Mouse (Mus musculus) lung, adult 2 months (tissue): ENCODE data around the gene Rhov. TPM values are rescaled to one million over a fixed set of nuclear protein-coding genes. Genes with fewer than 3 reads are reported as not detected.

Source experiments
- DNase-seq: peaks from one replicate; pipeline ENCODE4 v3.0.0; 2022
- H3K4me1 ChIP-seq: fragments of 200-500 bp; 2 replicates; pipeline ENCODE4 v1.6.1; 2011; ENCODE audit warnings: low read length; ENCODE audit not compliant: control insufficient read depth, insufficient read depth
- H3K4me3 ChIP-seq: fragments of 200-500 bp; replicated peaks from 2 replicates; pipeline ENCODE3; 2011; ENCODE audit warnings: low read depth, mild to moderate bottlenecking, control low read depth, low read length; ENCODE audit errors: extremely low read depth
- CTCF ChIP-seq: fragments of 200-500 bp; IDR thresholded peaks from 2 replicates; pipeline ENCODE4 v1.5.1; 2011; ENCODE audit warnings: mild to moderate bottlenecking, low read length, control low read depth; ENCODE audit not compliant: insufficient read depth
- POLR2A ChIP-seq: fragments of 200-500 bp; IDR thresholded peaks from 2 replicates; pipeline ENCODE4 v1.6.1; 2011; ENCODE audit warnings: low read depth, mild to moderate bottlenecking, control low read depth, low read length, borderline replicate concordance; ENCODE audit errors: extremely low read depth
- WGBS: fragments of 180-500 bp; shearing (Covaris S2); methylation state at CpG from one replicate; pipeline ENCODE4 v1.1.7; 2018; 5-methylcytosine and 5-hydroxymethylcytosine counted together
- polyA plus RNA-seq: library from polyadenylated mRNA; depleted of rRNA; stranded (reverse); fragments of >200 nt; gene quantifications from 2 replicates; pipeline ENCODE4 v1.2.3, GENCODE M21; 2012

Rhov gene
- polyA plus RNA-seq, 1 experiment: 3.0 TPM

DNA sequence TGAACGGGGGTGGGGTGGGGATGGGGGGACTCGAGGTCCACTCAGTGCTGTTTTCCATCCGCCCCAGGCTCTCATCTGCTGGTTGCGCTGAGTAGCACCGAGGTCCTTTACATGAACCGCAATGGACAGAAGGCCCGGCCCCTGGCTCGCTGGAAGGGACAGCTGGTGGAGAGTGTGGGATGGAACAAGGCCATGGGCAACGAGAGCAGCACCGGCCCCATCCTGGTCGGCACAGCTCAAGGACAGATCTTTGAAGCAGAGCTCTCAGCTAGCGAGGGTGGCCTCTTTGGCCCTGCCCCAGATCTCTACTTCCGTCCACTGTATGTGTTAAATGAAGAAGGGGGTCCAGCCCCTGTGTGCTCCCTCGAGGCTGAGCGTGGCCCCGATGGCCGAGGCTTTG lies 21.8 kb upstream of the Rhov start:
- TF ChIP-seq CTCF: no peak
- no peak for TF ChIP-seq POLR2A
- peaks cover 7% of the 10 kb centered on the region; the same call in 1 of the 2 replicates for H3K4me1 ChIP-seq
- H3K4me3 ChIP-seq: no peak overlapping the region
- WGBS: 92% methylated on average over 17 of the region's 17 CpGs
- DNase-seq: no peak

DNA sequence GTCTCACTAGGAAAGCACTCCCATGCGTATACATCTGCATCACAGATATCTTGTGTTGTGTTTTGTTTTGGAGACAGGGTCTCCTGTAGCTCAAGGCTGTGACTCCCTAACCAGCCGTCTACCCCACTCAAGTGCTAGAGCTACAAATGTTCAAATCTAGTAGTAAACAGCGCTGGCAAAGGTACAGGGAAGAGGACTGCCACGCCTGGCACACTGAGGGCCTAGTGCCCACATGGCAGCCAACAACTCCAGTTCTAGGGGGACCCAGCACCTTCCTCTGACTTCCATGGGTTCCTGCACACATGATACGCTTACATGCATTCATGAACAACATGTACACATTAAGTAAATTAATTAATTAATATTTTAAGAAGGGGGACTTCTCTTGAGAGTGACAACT lies 21.2 kb upstream of the Rhov start:
- 91% methylated on average over 5 of the region's 5 CpGs for WGBS
- H3K4me3 ChIP-seq: no peak overlapping the region
- DNase-seq: no peak
- H3K4me1 ChIP-seq: peaks cover 9% of the 10 kb centered on the region; the same call in 1 of the 2 replicates
- no peak for TF ChIP-seq POLR2A

DNA sequence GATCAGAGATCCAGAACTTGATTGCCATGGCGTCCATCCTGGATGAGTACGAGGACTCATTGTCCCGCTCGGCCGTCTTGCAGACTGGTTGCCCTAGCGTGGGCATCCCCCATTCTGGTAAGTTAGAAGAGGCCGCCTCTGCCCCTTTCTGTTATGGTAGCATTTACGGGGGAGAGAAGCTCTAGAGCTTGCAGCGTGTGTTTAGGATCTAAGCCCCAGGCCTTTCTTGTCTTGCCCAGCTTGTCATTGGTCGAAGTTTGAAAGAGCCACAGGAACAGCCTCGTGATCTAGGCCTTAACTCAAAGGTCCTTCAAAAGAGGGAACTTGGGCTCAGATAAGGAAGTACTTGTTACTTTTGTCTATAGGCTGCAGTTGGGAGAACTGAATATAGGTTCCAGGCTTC lies 17.9 kb upstream of the Rhov start:
- no peak for DNase-seq
- 1% methylated on average over 11 of the region's 11 CpGs for WGBS
- H3K4me3 ChIP-seq: peak overlapping the region; percentile 74
- H3K4me1 ChIP-seq: peaks cover 9% of the 10 kb centered on the region; the same call in 1 of the 2 replicates
- TF ChIP-seq CTCF: no peak
- TF ChIP-seq POLR2A: no peak

DNA sequence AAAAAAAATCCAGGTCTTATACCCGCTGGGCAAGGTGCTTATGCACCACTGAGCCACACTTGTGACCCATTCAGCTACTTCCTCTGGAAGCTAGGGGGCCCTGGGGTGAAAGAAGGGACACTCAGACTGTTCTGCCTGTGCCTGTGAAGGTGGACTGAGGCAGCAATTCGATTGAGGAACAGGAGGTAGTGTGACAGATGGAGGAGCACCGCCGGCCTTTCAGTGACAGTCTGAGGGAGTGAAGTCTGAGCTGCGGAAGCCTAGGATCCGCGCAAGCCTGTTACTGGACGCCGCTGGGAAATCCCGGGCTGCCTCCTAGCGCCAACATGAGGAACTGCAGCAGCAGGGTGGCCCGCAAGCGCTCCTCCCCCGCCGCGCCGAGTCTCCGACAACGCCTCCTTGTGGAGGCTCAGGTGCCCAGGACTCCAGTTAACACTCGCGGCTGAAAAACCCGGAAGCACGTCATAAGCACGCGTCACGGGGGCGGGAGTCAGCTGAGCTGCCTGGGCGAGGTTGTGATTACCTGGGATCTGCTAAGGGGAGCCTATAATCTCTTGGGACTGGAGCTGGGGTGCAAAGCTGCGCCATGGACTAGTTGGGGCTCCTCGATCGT lies 17.3 kb upstream of the Rhov start, which contains the start of gene Vps18:
Gene Vps18, plus strand, starts transcription at position 471 of the 613 bp plus-strand sequence.
- peak; percentile 83; the same call in 1 of the 2 replicates for TF ChIP-seq POLR2A
- peak; percentile 78 for TF ChIP-seq CTCF
- Histone ChIP-seq H3K4me1 (peaks cover 9% of the 10 kb centered on the region; the same call in 1 of the 2 replicates), H3K4me3 (peak within 1 kb of the TSS; percentile 74)
- WGBS: under 1% methylated on average over 31 of the region's 31 CpGs
- peak; percentile 97 for DNase-seq

DNA sequence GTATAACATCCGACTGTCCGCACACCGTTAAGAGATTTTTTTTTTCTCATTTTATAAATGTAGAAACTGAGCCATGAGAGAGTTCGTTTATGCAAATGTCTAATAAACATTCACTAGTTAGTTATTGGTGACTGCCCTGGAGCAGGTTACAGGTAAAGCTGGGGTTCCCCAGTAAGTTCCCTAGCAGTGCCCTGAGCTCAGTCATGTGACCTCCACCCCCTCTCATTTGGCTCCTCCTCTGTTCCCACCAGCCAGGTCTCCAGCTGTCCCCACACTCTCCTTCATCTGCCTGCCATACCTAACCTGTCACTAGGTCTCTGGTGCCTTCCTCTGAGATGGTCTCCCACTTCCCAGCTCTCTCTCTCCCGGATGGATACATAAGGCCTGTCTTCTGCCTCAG lies 16.3 kb upstream of the Rhov start:
- peaks cover 9% of the 10 kb centered on the region; the same call in 1 of the 2 replicates for H3K4me1 ChIP-seq
- TF ChIP-seq POLR2A (no peak), CTCF (no peak)
- H3K4me3 ChIP-seq: no peak overlapping the region
- DNase-seq: no peak
- 89% methylated on average over 5 of the region's 5 CpGs for WGBS

DNA sequence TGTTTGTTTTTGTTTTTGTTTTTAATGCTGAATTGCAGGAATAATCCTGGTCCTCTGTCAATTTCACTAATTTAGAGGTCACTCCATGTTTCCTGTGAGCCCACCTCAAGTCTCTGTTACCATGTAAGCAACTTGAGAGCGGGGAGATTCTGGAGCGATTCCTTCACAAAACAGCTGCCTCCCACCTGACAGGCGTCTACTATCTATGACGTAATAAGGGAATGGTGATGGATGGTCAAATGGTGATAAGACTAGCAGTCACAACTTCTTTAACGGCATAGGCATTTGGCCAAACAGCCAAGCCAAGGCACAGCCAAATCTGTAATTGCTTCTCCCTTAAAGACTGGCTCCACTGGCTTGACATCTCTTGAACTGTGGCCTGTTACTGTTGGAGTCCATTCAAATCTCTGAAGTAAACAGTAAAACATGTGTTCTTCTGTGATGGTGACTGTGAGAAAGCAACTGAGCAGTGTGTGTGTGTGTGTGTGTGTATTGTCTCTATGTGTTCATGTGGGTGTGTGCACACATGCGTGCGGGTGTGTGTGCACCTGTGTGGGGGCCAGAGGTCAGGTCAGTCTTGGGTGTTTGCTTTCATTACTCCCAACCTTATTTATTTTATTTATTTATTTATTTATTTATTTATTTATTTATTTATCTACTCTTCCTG lies 11.0 kb upstream of the Rhov start:
- 59% methylated on average over 7 of the region's 7 CpGs for WGBS
- TF ChIP-seq POLR2A (no peak), CTCF (no peak)
- no peak for DNase-seq
- no peak overlapping the region for H3K4me3 ChIP-seq
- no peaks in the 10 kb centered on the region for H3K4me1 ChIP-seq

DNA sequence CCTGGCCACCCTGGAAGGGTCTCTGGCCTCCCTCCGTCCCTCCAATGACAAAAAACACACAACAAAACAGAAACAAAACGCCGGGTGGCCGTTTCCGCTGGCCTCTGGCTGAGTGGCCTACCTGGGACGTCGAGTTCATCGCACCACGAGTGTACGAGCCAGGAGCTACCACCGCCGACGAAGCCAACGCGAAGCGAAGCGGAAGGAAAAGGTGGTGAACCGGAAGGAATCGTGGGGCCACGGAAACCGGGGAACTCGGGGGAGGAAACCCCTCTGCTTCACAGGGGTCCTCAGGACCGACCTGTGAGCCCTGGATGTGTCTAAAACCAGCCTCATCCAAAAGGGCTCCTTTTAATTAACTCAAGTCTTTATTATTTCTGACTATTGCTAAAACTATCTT lies 6.7 kb upstream of the Rhov start:
- WGBS: 90% methylated on average over 23 of the region's 23 CpGs
- Histone ChIP-seq H3K4me1 (no peaks in the 10 kb centered on the region), H3K4me3 (no peak overlapping the region)
- DNase-seq: no peak
- TF ChIP-seq POLR2A (no peak), CTCF (no peak)

DNA sequence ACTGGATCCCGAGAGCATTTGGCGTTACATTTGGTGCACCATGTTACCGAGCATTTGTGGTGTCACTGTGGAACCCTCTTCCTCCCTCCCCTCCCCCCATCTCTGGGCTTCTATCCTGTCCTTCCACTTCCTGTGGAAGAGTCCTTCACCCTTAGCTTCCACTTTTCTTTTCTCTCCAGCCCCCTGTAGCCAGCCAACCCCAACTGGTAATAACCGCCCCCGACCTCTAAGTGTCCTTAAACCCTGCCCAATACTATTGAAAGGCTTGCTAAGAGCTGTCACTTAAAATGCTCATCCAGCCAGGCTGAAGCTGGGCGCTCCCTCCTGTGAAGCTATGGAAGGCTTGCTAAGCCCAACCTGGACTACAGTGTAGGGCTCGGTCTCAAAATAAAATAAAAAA lies 5.9 kb upstream of the Rhov start:
- H3K4me1 ChIP-seq: no peaks in the 10 kb centered on the region
- TF ChIP-seq CTCF (no peak), POLR2A (no peak)
- no peak overlapping the region for H3K4me3 ChIP-seq
- DNase-seq: no peak
- WGBS: 74% methylated on average over 7 of the region's 7 CpGs

DNA sequence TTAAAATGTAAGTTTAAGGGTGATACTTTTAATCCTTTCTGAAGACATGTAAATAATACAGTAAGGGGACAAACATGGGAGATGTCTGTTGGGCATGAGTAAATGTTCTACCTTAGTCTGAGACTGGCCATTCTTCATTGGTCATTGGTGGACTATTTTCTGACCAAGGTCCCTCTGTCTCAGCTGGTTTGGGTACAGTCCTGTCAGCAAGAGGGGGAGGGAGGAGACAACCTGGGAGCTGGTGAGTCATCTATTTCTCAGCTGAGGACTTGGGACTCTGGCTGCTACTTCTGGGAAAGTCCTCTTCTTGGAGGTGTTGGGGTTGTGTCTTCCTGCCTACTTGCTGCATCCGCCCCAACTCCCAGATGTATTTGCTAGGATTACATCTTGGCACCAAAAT lies 3.1 kb upstream of the Rhov start:
- TF ChIP-seq CTCF (no peak), POLR2A (no peak)
- 86% methylated on average over 1 of the region's 1 CpGs for WGBS
- DNase-seq: no peak
- H3K4me3 ChIP-seq: no peak overlapping the region
- no peaks in the 10 kb centered on the region for H3K4me1 ChIP-seq

DNA sequence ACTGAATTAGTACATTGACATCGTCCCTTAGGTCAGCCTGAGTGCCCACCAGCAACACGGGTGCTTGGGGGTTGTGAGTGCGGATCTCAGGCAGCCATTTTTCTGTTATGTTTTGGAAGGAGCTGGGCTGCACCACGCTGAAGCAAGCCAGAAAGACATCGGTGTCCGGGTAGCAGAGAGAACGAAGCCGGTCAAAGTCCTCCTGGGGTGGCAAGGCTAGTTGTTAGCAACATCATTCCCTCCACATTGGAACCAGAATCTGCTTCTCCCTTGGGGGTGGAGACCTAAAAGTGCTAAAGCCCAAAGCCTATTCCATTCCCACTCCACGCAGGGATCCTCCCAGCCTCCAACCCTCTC lies 808 bp downstream of the Rhov start:
- DNase-seq: no peak
- Histone ChIP-seq H3K4me3 (no peak overlapping the region), H3K4me1 (no peaks in the 10 kb centered on the region)
- 72% methylated on average over 9 of the region's 9 CpGs for WGBS
- TF ChIP-seq POLR2A (no peak), CTCF (no peak)
